Mouse (Mus musculus): ENCODE measurements around the gene Otud3.

DNA sequence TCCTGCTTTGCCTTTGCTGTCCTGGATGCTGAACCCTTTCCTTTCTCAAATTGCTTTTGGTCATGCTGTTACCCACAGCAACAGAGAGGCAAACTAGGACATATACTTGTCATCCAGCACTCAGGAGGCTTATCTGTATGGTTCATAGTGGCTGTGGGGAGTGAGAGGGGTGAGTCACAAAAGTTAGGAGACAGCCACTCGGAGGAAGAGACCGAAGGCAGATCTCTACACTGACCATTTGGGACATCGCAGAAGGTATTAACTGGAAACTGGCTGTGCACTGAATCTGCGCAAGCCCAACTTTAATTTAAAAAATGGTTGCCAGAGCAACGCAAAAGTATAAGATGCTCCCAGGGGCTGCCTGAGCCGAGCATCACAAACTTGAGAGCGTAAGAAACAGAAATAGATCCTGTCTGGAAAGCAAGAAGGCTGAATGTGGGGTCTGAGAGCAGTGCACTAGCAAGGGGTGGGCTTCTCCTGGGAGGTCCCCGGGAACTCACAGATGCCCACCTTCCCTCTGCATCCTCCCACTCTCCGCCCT is 58.6 kb downstream of the Otud3 start:
- TF ChIP-seq CTCF (IDR thresholded peaks at IDR 0.05; ENCODE audit: control insufficient read depth, insufficient read depth, low read length) (no peak), POLR2A (IDR thresholded peaks at IDR 0.05; ENCODE audit: borderline replicate concordance, control insufficient read depth, low read depth, low read length) (no peak)
